Mouse (Mus musculus) adrenal gland (tissue): ENCODE data around the gene Prkacb.
"Not testable (repeated sequence)": the region's sequence is repeated elsewhere in the genome, so short reads cannot be mapped to it uniquely, and the experiment has no call there.

Experiments used
- intact Hi-C: fragments of 180-260 bp; cut with DNase I; formaldehyde crosslinking; loops from one replicate; pipeline ENCODE4 v1.15.1; 2025

The Prkacb gene

GRCm38 (mm10) chr3:146780241-146780640 is 32.5 kb downstream of the Prkacb start:
- intact Hi-C loops, result loop anchor here (5.0 to 10.0 kb wide), 2 partner anchors 218 to 435 kb away; no protein-coding TSS in a partner anchor

- intact Hi-C loops, result no loop called here
Measured at GRCm38 (mm10) chr3:146778913-146779312, 33.9 kb downstream of the Prkacb start.

GRCm38 (mm10) chr3:146778451-146778850 is 34.3 kb downstream of the Prkacb start:
- intact Hi-C loops, result no loop called here

- intact Hi-C loops, result no loop called here
Measured at GRCm38 (mm10) chr3:146776711-146777110, 36.1 kb downstream of the Prkacb start.

GRCm38 (mm10) chr3:146770853-146771252 is 41.9 kb downstream of the Prkacb start:
- intact Hi-C loops, result no loop called here

- intact Hi-C loops, result no loop called here
Measured at GRCm38 (mm10) chr3:146769940-146770659, 42.7 kb downstream of the Prkacb start.

GRCm38 (mm10) chr3:146769569-146769939 is 43.2 kb downstream of the Prkacb start:
- intact Hi-C loops, result no loop called here

- intact Hi-C loops, result no loop called here
Measured at GRCm38 (mm10) chr3:146768921-146769320, 43.9 kb downstream of the Prkacb start.

GRCm38 (mm10) chr3:146768360-146768759 is 44.4 kb downstream of the Prkacb start:
- intact Hi-C loops, result no loop called here

- intact Hi-C loops, result no loop called here
Measured at GRCm38 (mm10) chr3:146766701-146767181, 46.0 kb downstream of the Prkacb start.

- intact Hi-C loops, result no loop called here
Measured at GRCm38 (mm10) chr3:146766071-146766605, 46.7 kb downstream of the Prkacb start.

GRCm38 (mm10) chr3:146764871-146765529 is 47.8 kb downstream of the Prkacb start:
- intact Hi-C loops, result no loop called here

- intact Hi-C loops, result not testable (repeated sequence)
Measured at GRCm38 (mm10) chr3:146763054-146763453, 49.7 kb downstream of the Prkacb start.

- intact Hi-C loops, result no loop called here
Measured at GRCm38 (mm10) chr3:146761276-146761675, 51.5 kb downstream of the Prkacb start.

- intact Hi-C loops, result no loop called here
Measured at GRCm38 (mm10) chr3:146757970-146758960, 54.5 kb downstream of the Prkacb start.

GRCm38 (mm10) chr3:146754270-146754669 is 58.5 kb downstream of the Prkacb start:
- intact Hi-C loops, result no loop called here

GRCm38 (mm10) chr3:146741564-146742202 is 71.1 kb downstream of the Prkacb start:
- intact Hi-C loops, result no loop called here

GRCm38 (mm10) chr3:146741158-146741557 is 71.6 kb downstream of the Prkacb start:
- intact Hi-C loops, result no loop called here

- intact Hi-C loops, result not testable (repeated sequence)
Measured at GRCm38 (mm10) chr3:146736186-146736585, 76.6 kb downstream of the Prkacb start.

GRCm38 (mm10) chr3:146735657-146736056 is 77.1 kb downstream of the Prkacb start:
- intact Hi-C loops, result no loop called here
